Mouse (Mus musculus): ENCODE measurements around the gene Rbms1.
"Not testable (repeated sequence)": the region's sequence is repeated elsewhere in the genome, so short reads cannot be mapped to it uniquely, and the experiment has no call there.

The Rbms1 gene

GRCm38 (mm10) chr2:60862913-60863711, 99.9 kb downstream of the Rbms1 start:
- in situ Hi-C loops (cut with MboI; ENCODE audit: low pct_unique_long_range_greater_than_20kb in 1 of 2, low sequenced_read_pairs in 2 of 2, unreplicated experiment in 1 of 2), result no loop called here

GRCm38 (mm10) chr2:60858116-60858515, 104.9 kb downstream of the Rbms1 start:
- in situ Hi-C loops (cut with MboI; ENCODE audit: low pct_unique_long_range_greater_than_20kb in 1 of 2, low sequenced_read_pairs in 2 of 2, unreplicated experiment in 1 of 2), result no loop called here

GRCm38 (mm10) chr2:60856097-60856496, 106.9 kb downstream of the Rbms1 start:
- in situ Hi-C loops (cut with MboI; ENCODE audit: low pct_unique_long_range_greater_than_20kb in 1 of 2, low sequenced_read_pairs in 2 of 2, unreplicated experiment in 1 of 2), result no loop called here

GRCm38 (mm10) chr2:60855006-60855405, 108.0 kb downstream of the Rbms1 start:
- in situ Hi-C loops (cut with MboI; ENCODE audit: low pct_unique_long_range_greater_than_20kb in 1 of 2, low sequenced_read_pairs in 2 of 2, unreplicated experiment in 1 of 2), result no loop called here

- in situ Hi-C loops (cut with MboI; ENCODE audit: low pct_unique_long_range_greater_than_20kb in 1 of 2, low sequenced_read_pairs in 2 of 2, unreplicated experiment in 1 of 2), result no loop called here
Observed at GRCm38 (mm10) chr2:60851898-60852297, 111.1 kb downstream of the Rbms1 start.

- in situ Hi-C loops (cut with MboI; ENCODE audit: low pct_unique_long_range_greater_than_20kb in 1 of 2, low sequenced_read_pairs in 2 of 2, unreplicated experiment in 1 of 2), result no loop called here
Observed at GRCm38 (mm10) chr2:60851057-60851718, 111.8 kb downstream of the Rbms1 start.

- in situ Hi-C loops (cut with MboI; ENCODE audit: low pct_unique_long_range_greater_than_20kb in 1 of 2, low sequenced_read_pairs in 2 of 2, unreplicated experiment in 1 of 2), result no loop called here
Observed at GRCm38 (mm10) chr2:60848478-60848877, 114.5 kb downstream of the Rbms1 start.

GRCm38 (mm10) chr2:60847984-60848383, 115.0 kb downstream of the Rbms1 start:
- in situ Hi-C loops (cut with MboI; ENCODE audit: low pct_unique_long_range_greater_than_20kb in 1 of 2, low sequenced_read_pairs in 2 of 2, unreplicated experiment in 1 of 2), result no loop called here

- in situ Hi-C loops (cut with MboI; ENCODE audit: low pct_unique_long_range_greater_than_20kb in 1 of 2, low sequenced_read_pairs in 2 of 2, unreplicated experiment in 1 of 2), result no loop called here
Observed at GRCm38 (mm10) chr2:60845316-60845894, 117.6 kb downstream of the Rbms1 start.

- in situ Hi-C loops (cut with MboI; ENCODE audit: low pct_unique_long_range_greater_than_20kb in 1 of 2, low sequenced_read_pairs in 2 of 2, unreplicated experiment in 1 of 2), result no loop called here
Observed at GRCm38 (mm10) chr2:60844259-60844658, 118.7 kb downstream of the Rbms1 start.

- in situ Hi-C loops (cut with MboI; ENCODE audit: low pct_unique_long_range_greater_than_20kb in 1 of 2, low sequenced_read_pairs in 2 of 2, unreplicated experiment in 1 of 2), result no loop called here
Observed at GRCm38 (mm10) chr2:60843633-60844032, 119.4 kb downstream of the Rbms1 start.

GRCm38 (mm10) chr2:60842976-60843375, 120.0 kb downstream of the Rbms1 start:
- in situ Hi-C loops (cut with MboI; ENCODE audit: low pct_unique_long_range_greater_than_20kb in 1 of 2, low sequenced_read_pairs in 2 of 2, unreplicated experiment in 1 of 2), result no loop called here

GRCm38 (mm10) chr2:60840922-60841321, 122.1 kb downstream of the Rbms1 start:
- in situ Hi-C loops (cut with MboI; ENCODE audit: low pct_unique_long_range_greater_than_20kb in 1 of 2, low sequenced_read_pairs in 2 of 2, unreplicated experiment in 1 of 2), result no loop called here

GRCm38 (mm10) chr2:60839498-60839897, 123.5 kb downstream of the Rbms1 start:
- in situ Hi-C loops (cut with MboI; ENCODE audit: low pct_unique_long_range_greater_than_20kb in 1 of 2, low sequenced_read_pairs in 2 of 2, unreplicated experiment in 1 of 2), result no loop called here

GRCm38 (mm10) chr2:60838856-60839255, 124.1 kb downstream of the Rbms1 start:
- in situ Hi-C loops (cut with MboI; ENCODE audit: low pct_unique_long_range_greater_than_20kb in 1 of 2, low sequenced_read_pairs in 2 of 2, unreplicated experiment in 1 of 2), result no loop called here

- in situ Hi-C loops (cut with MboI; ENCODE audit: low pct_unique_long_range_greater_than_20kb in 1 of 2, low sequenced_read_pairs in 2 of 2, unreplicated experiment in 1 of 2), result no loop called here
Observed at GRCm38 (mm10) chr2:60837616-60838015, 125.4 kb downstream of the Rbms1 start.

- in situ Hi-C loops (cut with MboI; ENCODE audit: low pct_unique_long_range_greater_than_20kb in 1 of 2, low sequenced_read_pairs in 2 of 2, unreplicated experiment in 1 of 2), result no loop called here
Observed at GRCm38 (mm10) chr2:60836237-60836636, 126.8 kb downstream of the Rbms1 start.

- in situ Hi-C loops (cut with MboI; ENCODE audit: low pct_unique_long_range_greater_than_20kb in 1 of 2, low sequenced_read_pairs in 2 of 2, unreplicated experiment in 1 of 2), result no loop called here
Observed at GRCm38 (mm10) chr2:60834293-60834692, 128.7 kb downstream of the Rbms1 start.

GRCm38 (mm10) chr2:60832254-60832653, 130.7 kb downstream of the Rbms1 start:
- in situ Hi-C loops (cut with MboI; ENCODE audit: low pct_unique_long_range_greater_than_20kb in 1 of 2, low sequenced_read_pairs in 2 of 2, unreplicated experiment in 1 of 2), result no loop called here

GRCm38 (mm10) chr2:60830464-60830863, 132.5 kb downstream of the Rbms1 start:
- in situ Hi-C loops (cut with MboI; ENCODE audit: low pct_unique_long_range_greater_than_20kb in 1 of 2, low sequenced_read_pairs in 2 of 2, unreplicated experiment in 1 of 2), result not testable (repeated sequence)

Measured in mouse embryonic stem cell (cell line).